Mouse (Mus musculus) spleen, postnatal 36 days (tissue): ENCODE results near the gene Vrtn.
A peak's percentile ranks its signal among the peaks of the same experiment; 100 is the strongest.

Source experiments
- DNase-seq, 2 experiments: peaks; one replicate each; pipeline ENCODE4 v3.0.0; 2022; ENCODE audit warnings: low spot score in 2 of 2, mixed read lengths in 1 of 2

Vrtn gene

GRCm38 (mm10) chr12:84687531-84687930, 46.7 kb downstream of the Vrtn start:
- no peak for DNase-seq

GRCm38 (mm10) chr12:84689051-84689450, 48.2 kb downstream of the Vrtn start:
- DNase-seq: no peak

- DNase-seq: peak; percentile 34 to 40
Measured at GRCm38 (mm10) chr12:84691347-84691746, 50.5 kb downstream of the Vrtn start.

- DNase-seq: no peak
Measured at GRCm38 (mm10) chr12:84692141-84692540, 51.3 kb downstream of the Vrtn start.

- DNase-seq: peak; percentile 16 to 37
Measured at GRCm38 (mm10) chr12:84698319-84699081, 57.7 kb downstream of the Vrtn start, which contains the start of gene Syndig1l. TSS of gene Syndig1l (minus strand) at chr12:84698831.
